Mouse (Mus musculus) thymus, postnatal 25 days (tissue): ENCODE results near the gene Tlr4.

ENCODE experiments used
- DNase-seq: peaks from one replicate; pipeline ENCODE4 v3.0.0; 2022

The Tlr4 gene

GRCm38 (mm10) chr4:66827463-66828162, at the start of gene Tlr4:
Gene Tlr4, plus strand, starts transcription at chr4:66827584.
- no peak for DNase-seq

- no peak for DNase-seq
These were observed 33.1 kb upstream of the Tlr4 start for GRCm38 (mm10) chr4:66794283-66794682.

GRCm38 (mm10) chr4:66796683-66797082, 30.7 kb upstream of the Tlr4 start:
- no peak for DNase-seq

- no peak for DNase-seq
These were observed 22.7 kb upstream of the Tlr4 start for GRCm38 (mm10) chr4:66804552-66805301.

- no peak for DNase-seq
These were observed 21.6 kb upstream of the Tlr4 start for GRCm38 (mm10) chr4:66805747-66806146.

- DNase-seq: no peak
These were observed 10.9 kb upstream of the Tlr4 start for GRCm38 (mm10) chr4:66816364-66817026.

- no peak for DNase-seq
These were observed 6.2 kb upstream of the Tlr4 start for GRCm38 (mm10) chr4:66821171-66821570.

GRCm38 (mm10) chr4:66821764-66822163, 5.6 kb upstream of the Tlr4 start:
- DNase-seq: no peak

GRCm38 (mm10) chr4:66828163-66828668, 832 bp downstream of the Tlr4 start:
- DNase-seq: no peak

GRCm38 (mm10) chr4:66828686-66829085, 1.3 kb downstream of the Tlr4 start:
- no peak for DNase-seq

GRCm38 (mm10) chr4:66838071-66838470, 10.7 kb downstream of the Tlr4 start:
- DNase-seq: no peak

GRCm38 (mm10) chr4:66843255-66843654, 15.9 kb downstream of the Tlr4 start:
- no peak for DNase-seq

GRCm38 (mm10) chr4:66852011-66852410, 24.6 kb downstream of the Tlr4 start:
- DNase-seq: no peak

GRCm38 (mm10) chr4:66856992-66857391, 29.6 kb downstream of the Tlr4 start:
- DNase-seq: no peak

GRCm38 (mm10) chr4:66869919-66870318, 42.5 kb downstream of the Tlr4 start:
- no peak for DNase-seq

- no peak for DNase-seq
These were observed 44.6 kb downstream of the Tlr4 start for GRCm38 (mm10) chr4:66872026-66872425.

- no peak for DNase-seq
These were observed 46.0 kb downstream of the Tlr4 start for GRCm38 (mm10) chr4:66873342-66873741.

GRCm38 (mm10) chr4:66875751-66876150, 48.4 kb downstream of the Tlr4 start:
- DNase-seq: no peak

GRCm38 (mm10) chr4:66877609-66878008, 50.2 kb downstream of the Tlr4 start:
- no peak for DNase-seq

GRCm38 (mm10) chr4:66881496-66881895, 54.1 kb downstream of the Tlr4 start:
- DNase-seq: no peak

- no peak for DNase-seq
These were observed 55.9 kb downstream of the Tlr4 start for GRCm38 (mm10) chr4:66883264-66883663.

GRCm38 (mm10) chr4:66894547-66894946, 67.2 kb downstream of the Tlr4 start:
- DNase-seq: no peak

GRCm38 (mm10) chr4:66894981-66895380, 67.6 kb downstream of the Tlr4 start:
- DNase-seq: no peak

- no peak for DNase-seq
These were observed 72.7 kb downstream of the Tlr4 start for GRCm38 (mm10) chr4:66900126-66900525.
